Mouse (Mus musculus) forebrain, embryonic 13.5 days (tissue): ENCODE results near the gene Ppp1r9a. TPM values are rescaled to one million over a fixed set of nuclear protein-coding genes. Genes with fewer than 3 reads are reported as not detected.

Experiments
- ATAC-seq: fragments of 200-750 bp; cut with Nextera tagmentation; 2 replicates; pipeline ENCODE4 v1.8.0; 2017
- H3K27ac ChIP-seq: fragments of 300-500 bp; sonication (generic); 2 replicates; pipeline ENCODE4 v1.5.1; 2015; ENCODE audit warnings: inconsistent platforms, mild to moderate bottlenecking, moderate library complexity
- H3K27me3 ChIP-seq: fragments of 300-500 bp; sonication (generic); 2 replicates; pipeline ENCODE4 v1.6.1; 2015; ENCODE audit warnings: mild to moderate bottlenecking, inconsistent platforms
- H3K36me3 ChIP-seq: fragments of 300-500 bp; sonication (generic); 2 replicates; pipeline ENCODE4 v1.6.1; 2015; ENCODE audit warnings: mild to moderate bottlenecking, inconsistent platforms; ENCODE audit not compliant: poor library complexity, severe bottlenecking
- H3K4me1 ChIP-seq: fragments of 300-500 bp; sonication (generic); 2 replicates; pipeline ENCODE4 v1.6.1; 2015; ENCODE audit warnings: inconsistent platforms
- H3K4me2 ChIP-seq: fragments of 300-500 bp; sonication (generic); 2 replicates; pipeline ENCODE4 v1.6.1; 2015; ENCODE audit warnings: inconsistent platforms, mild to moderate bottlenecking, moderate library complexity
- H3K4me3 ChIP-seq: fragments of 300-500 bp; sonication (generic); 2 replicates; pipeline ENCODE4 v1.5.1; 2015; ENCODE audit warnings: mild to moderate bottlenecking, inconsistent platforms
- H3K9ac ChIP-seq: fragments of 300-500 bp; sonication (generic); 2 replicates; pipeline ENCODE4 v1.6.1; 2015; ENCODE audit warnings: mild to moderate bottlenecking, inconsistent platforms
- H3K9me3 ChIP-seq: fragments of 300-500 bp; sonication (generic); replicated peaks from 2 replicates; pipeline ENCODE4 v1.6.1; 2016; ENCODE audit warnings: inconsistent platforms
- WGBS: fragments of 180-500 bp; shearing (Covaris S2); methylation state at CpG from one replicate; pipeline ENCODE4 v1.1.7; 2015; 5-methylcytosine and 5-hydroxymethylcytosine counted together
- polyA plus RNA-seq: library from polyadenylated mRNA; unstranded; fragments of >200 nt; fragmentation: Nextera tagmentation; extraction: Ambion mirVana; gene quantifications from 2 replicates; pipeline ENCODE4 v1.2.1, GENCODE M21; 2015

Ppp1r9a gene
- polyA plus RNA-seq, 1 experiment from 2014 or later: 32.2 TPM

- no peak overlapping the region for H3K27ac ChIP-seq
- no peaks in the 10 kb centered on the region for H3K36me3 ChIP-seq
- no peak overlapping the region for H3K9ac ChIP-seq
- H3K4me3 ChIP-seq: no peak overlapping the region
- 88% methylated on average over 8 of the region's 8 CpGs for WGBS
- H3K4me2 ChIP-seq: no peak overlapping the region
- no peaks in the 10 kb centered on the region for H3K4me1 ChIP-seq
- no peaks in the 10 kb centered on the region for H3K27me3 ChIP-seq
- no peak for ATAC-seq
- no peaks in the 10 kb centered on the region for H3K9me3 ChIP-seq
Observed at GRCm38 (mm10) chr6:5199376-5199905, 296.7 kb downstream of the Ppp1r9a start.

- no peak for ATAC-seq
- Histone ChIP-seq H3K4me3 (no peak overlapping the region), H3K9me3 (no peaks in the 10 kb centered on the region), H3K4me1 (no peaks in the 10 kb centered on the region), H3K36me3 (no peaks in the 10 kb centered on the region), H3K27ac (no peak overlapping the region), H3K27me3 (no peaks in the 10 kb centered on the region), H3K4me2 (no peak overlapping the region), H3K9ac (no peak overlapping the region)
- 78% methylated on average over 3 of the region's 3 CpGs for WGBS
Observed at GRCm38 (mm10) chr6:5199916-5200315, 297.2 kb downstream of the Ppp1r9a start.

GRCm38 (mm10) chr6:5207817-5208216 is 305.1 kb downstream of the Ppp1r9a start:
- H3K27ac ChIP-seq: no peak overlapping the region

More at GRCm38 (mm10) chr6:5207817-5208216, 305.1 kb downstream of the Ppp1r9a start:
- 89% methylated on average over 2 of the region's 2 CpGs for WGBS
- ATAC-seq: no peak
- H3K27me3 ChIP-seq: no peaks in the 10 kb centered on the region
- H3K9ac ChIP-seq: no peak overlapping the region
- no peaks in the 10 kb centered on the region for H3K4me1 ChIP-seq
- H3K4me2 ChIP-seq: no peak overlapping the region
- no peaks in the 10 kb centered on the region for H3K36me3 ChIP-seq
- no peak overlapping the region for H3K4me3 ChIP-seq
- no peaks in the 10 kb centered on the region for H3K9me3 ChIP-seq

Other genes with a start within 250 kb of the Ppp1r9a start
- gene Sgce, start 155.7 kb upstream of the Ppp1r9a start, polyA plus RNA-seq: 51.3 and 56.4 TPM in 2 replicates
- 7.4 and 8.3 TPM in 2 replicates for gene Peg10, start 155.6 kb upstream of the Ppp1r9a start, polyA plus RNA-seq